8 mouse cellular contexts compared by ENCODE assay signal in genomic region chr12:17347327-17348047, GRCm38 (mm10). TPM values are rescaled to one million over a fixed set of nuclear protein-coding genes. Genes with fewer than 3 reads are reported as not detected.
A peak's percentile ranks its signal among the peaks of the same experiment; 100 is the strongest.
DNase-seq lines count a peak whose midpoint lies in the region; ATAC-seq and TF ChIP-seq lines count a peak whose summit lies in the region.

No protein-coding gene starts in this region.

- no peak for TF ChIP-seq POLR2A in lung, adult 2 months (IDR thresholded peaks at IDR 0.05; ENCODE audit: borderline replicate concordance, extremely low read depth, low read depth, low read length)

- peak; percentile 34 for DNase-seq in lung, adult 2 months
- no peak for DNase-seq in lung, postnatal 25 days (ENCODE audit: low spot score)
- DNase-seq in cerebellum, adult 11 months, result peak; percentile 18
- DNase-seq in forebrain, embryonic 14.5 days (ENCODE audit: low spot score), result no peak
- DNase-seq in lung, postnatal 14 days, result peak; percentile 12
- DNase-seq in thymus, postnatal 0 days (ENCODE audit: low spot score), result peak; percentile 9
- no peak for DNase-seq in Muller cell, postnatal 12 days (ENCODE audit: inconsistent ontology term)

- peak overlapping the region; percentile 76 for H3K4me2 ChIP-seq in forebrain, embryonic 14.5 days (ENCODE audit: low read length)
- peak overlapping the region; percentile 92 for H3K4me2 ChIP-seq in intestine, embryonic 16.5 days (ENCODE audit: low read depth, low read length)

- no peaks in the 10 kb centered on the region for H3K27me3 ChIP-seq in forebrain, embryonic 14.5 days (replicated peaks; ENCODE audit: control insufficient read depth, insufficient read depth, low read length)
- H3K27me3 ChIP-seq in intestine, embryonic 16.5 days (replicated peaks; ENCODE audit: control insufficient read depth, insufficient read depth, low read length), result no peaks in the 10 kb centered on the region

- H3K9ac ChIP-seq in forebrain, embryonic 14.5 days (ENCODE audit: low read length), result peak overlapping the region; percentile 69
- H3K9ac ChIP-seq in intestine, embryonic 16.5 days (ENCODE audit: low read depth, low read length), result peak overlapping the region; percentile 77

- H3K4me3 ChIP-seq in lung, adult 2 months (replicated peaks; ENCODE audit: extremely low read depth, low read depth, low read length), result peak overlapping the region; percentile 94
- H3K4me3 ChIP-seq in forebrain, embryonic 14.5 days (ENCODE audit: low read depth, low read length), result peak overlapping the region; percentile 80
- peak overlapping the region; percentile 79 for H3K4me3 ChIP-seq in intestine, embryonic 16.5 days (ENCODE audit: low read length)

- H3K27ac ChIP-seq in forebrain, embryonic 14.5 days (ENCODE audit: low read depth, low read length), result no peak overlapping the region
- H3K27ac ChIP-seq in intestine, embryonic 16.5 days (ENCODE audit: low read length), result peak overlapping the region; percentile 20; the same call in 1 of the 2 replicates

- WGBS in lung, adult 2 months, result 32% methylated on average over 11 of the region's 11 CpGs
- 37% methylated on average over 11 of the region's 11 CpGs for WGBS in forebrain, embryonic 14.5 days
- WGBS in intestine, embryonic 16.5 days, result 35% methylated on average over 11 of the region's 11 CpGs

- H3K9me3 ChIP-seq in forebrain, embryonic 14.5 days (replicated peaks; ENCODE audit: control insufficient read depth, low read length), result no peaks in the 10 kb centered on the region
- H3K9me3 ChIP-seq in intestine, embryonic 16.5 days (ENCODE audit: control insufficient read depth, low read length), result no peaks in the 10 kb centered on the region

- ATAC-seq in forebrain, embryonic 14.5 days, result peak; percentile 49
- peak; percentile 69 for ATAC-seq in intestine, embryonic 16.5 days

- H3K36me3 ChIP-seq in forebrain, embryonic 14.5 days (ENCODE audit: control insufficient read depth, insufficient read depth, low read length), result peaks cover 13% of the 10 kb centered on the region
- H3K36me3 ChIP-seq in intestine, embryonic 16.5 days (ENCODE audit: control insufficient read depth, insufficient read depth, low read length), result no peaks in the 10 kb centered on the region

- H3K4me1 ChIP-seq in lung, adult 2 months (ENCODE audit: control insufficient read depth, insufficient read depth, low read length), result peaks cover 4% of the 10 kb centered on the region; the same call in 1 of the 2 replicates
- peaks cover 9% of the 10 kb centered on the region; the same call in 1 of the 2 replicates for H3K4me1 ChIP-seq in forebrain, embryonic 14.5 days (ENCODE audit: control insufficient read depth, insufficient read depth, low read length)
- H3K4me1 ChIP-seq in intestine, embryonic 16.5 days (ENCODE audit: control insufficient read depth, insufficient read depth, low read length), result peaks cover 12% of the 10 kb centered on the region

- TF ChIP-seq CTCF in lung, adult 2 months (IDR thresholded peaks at IDR 0.05; ENCODE audit: insufficient read depth, low read length), result no peak

RNA-seq across cellular contexts. Expression of gene Nol10, which starts 0.8 kb away (rescaled TPM):
- polyA plus RNA-seq in lung, adult 2 months (2012; rRNA removed), result 2.5 and 3.7 TPM in 2 replicates
- 19.5 and 19.6 TPM in 2 replicates for polyA plus RNA-seq in forebrain, embryonic 14.5 days (2014; fragmentation: Nextera tagmentation; extraction: Ambion mirVana)
- polyA plus RNA-seq in intestine, embryonic 16.5 days (2015; fragmentation: Nextera tagmentation; extraction: Ambion mirVana), result 13.3 and 14.5 TPM in 2 replicates
- polyA plus RNA-seq in thymus, postnatal 0 days (2015; fragmentation: Nextera tagmentation; extraction: Ambion mirVana), result 19.7 and 21.3 TPM in 2 replicates

RNA-seq across cellular contexts. Expression of gene Atp6v1c2, which starts 18.3 kb away (rescaled TPM):
- 42.8 and 55.3 TPM in 2 replicates for polyA plus RNA-seq in lung, adult 2 months (2012; rRNA removed)
- polyA plus RNA-seq in forebrain, embryonic 14.5 days (2014; fragmentation: Nextera tagmentation; extraction: Ambion mirVana), result 0.20 and 0.32 TPM in 2 replicates
- polyA plus RNA-seq in intestine, embryonic 16.5 days (2015; fragmentation: Nextera tagmentation; extraction: Ambion mirVana), result 0.18 TPM in 1 of 2 replicates, not detected in the other
- polyA plus RNA-seq in thymus, postnatal 0 days (2015; fragmentation: Nextera tagmentation; extraction: Ambion mirVana), result 0.33 and 0.44 TPM in 2 replicates

Comparison
In these comparisons a context has a peak if more than half of its experiments do, and no peak if none do; other contexts are left out.
1. DNase-seq: peak in lung, adult 2 months (single experiment), cerebellum, adult 11 months (single experiment), lung, postnatal 14 days (single experiment) and thymus, postnatal 0 days (single experiment); none in lung, postnatal 25 days (single experiment), forebrain, embryonic 14.5 days (single experiment) and Muller cell, postnatal 12 days (single experiment).
2. RNA of gene Atp6v1c2, which starts 18.3 kb away (polyA plus RNA-seq): 42.8 to 55.3 TPM in lung, adult 2 months; 0.33 to 0.44 TPM in thymus, postnatal 0 days, 0.20 to 0.32 TPM in forebrain, embryonic 14.5 days and 0.18 TPM in intestine, embryonic 16.5 days; every median in the first group is over 10 times any median in the second.
3. Peak in every context shown above with its lines, with median percentiles within 50 percentile points of each other: H3K4me3 ChIP-seq.